Mouse (Mus musculus) heart, adult 2 months (tissue): Measurements from ENCODE around the gene Cdk14. TPM values are rescaled to one million over a fixed set of nuclear protein-coding genes. Genes with fewer than 3 reads are reported as not detected.

ENCODE experiments used
- DNase-seq, 2 experiments: peaks; one replicate each; pipeline ENCODE4 v3.0.0; 2021
- H3K27ac ChIP-seq: fragments of 200-600 bp; 2 replicates; pipeline ENCODE4 v1.8.1; 2022
- H3K27me3 ChIP-seq: fragments of 200-500 bp; 2 replicates; pipeline ENCODE4 v1.6.1; 2012; ENCODE audit warnings: mild to moderate bottlenecking, low read length, inconsistent platforms, mixed read lengths; ENCODE audit not compliant: control insufficient read depth, insufficient read depth
- H3K36me3 ChIP-seq: fragments of 200-500 bp; 2 replicates; pipeline ENCODE4 v1.6.1; 2012; ENCODE audit warnings: low read length, inconsistent platforms; ENCODE audit not compliant: control insufficient read depth, insufficient read depth
- H3K4me1 ChIP-seq: fragments of 200-500 bp; 2 replicates; pipeline ENCODE4 v1.6.1; 2011; ENCODE audit warnings: low read length; ENCODE audit not compliant: control insufficient read depth, insufficient read depth
- H3K4me3 ChIP-seq: fragments of 200-600 bp; 2 replicates; pipeline ENCODE4 v1.8.1; 2022
- H3K79me2 ChIP-seq: fragments of 200-500 bp; replicated peaks from 2 replicates; pipeline ENCODE4 v1.6.1; 2012; ENCODE audit warnings: mild to moderate bottlenecking, inconsistent platforms, low read length, moderate library complexity, mixed read lengths; ENCODE audit not compliant: control insufficient read depth, insufficient read depth
- H3K9ac ChIP-seq: fragments of 200-500 bp; 2 replicates; pipeline ENCODE4 v1.6.1; 2012; ENCODE audit warnings: low read depth, mild to moderate bottlenecking, control low read depth, inconsistent platforms, low read length, mixed read lengths
- CTCF ChIP-seq: fragments of 200-600 bp; IDR thresholded peaks from 2 replicates; pipeline ENCODE4 v1.8.1; 2022; ENCODE audit warnings: antibody characterized with exemption, mild to moderate bottlenecking, moderate library complexity
- EP300 ChIP-seq: fragments of 200-500 bp; IDR thresholded peaks from 2 replicates; pipeline ENCODE4 v1.6.1; 2011; ENCODE audit warnings: low read depth, low read length, control low read depth; ENCODE audit not compliant: insufficient read depth
- POLR2A ChIP-seq: fragments of 200-500 bp; IDR thresholded peaks from 2 replicates; pipeline ENCODE4 v1.6.1; 2011; ENCODE audit warnings: mild to moderate bottlenecking, low read depth, low read length, control low read depth; ENCODE audit not compliant: insufficient read depth
- WGBS: fragments of 180-500 bp; shearing (Covaris S2); methylation state at CpG from one replicate; pipeline ENCODE4 v1.1.7; 2018; 5-methylcytosine and 5-hydroxymethylcytosine counted together
- intact Hi-C: fragments of 180-260 bp; cut with DNase I; formaldehyde crosslinking; loops from one replicate; pipeline ENCODE4 v1.15.1; 2025
- polyA plus RNA-seq: library from polyadenylated mRNA; depleted of rRNA; stranded (reverse); fragments of >200 nt; gene quantifications from 2 replicates; pipeline ENCODE4 v1.2.3, GENCODE M21; 2012
- total RNA-seq, 2 experiments: library from RNA; stranded (reverse); gene quantifications; 2 replicates each; pipeline ENCODE4 v1.2.3; 2021

Cdk14 gene
- total and polyA plus RNA-seq, 3 experiments, result 2.7 to 8.1 (median 7.6) TPM

DNA sequence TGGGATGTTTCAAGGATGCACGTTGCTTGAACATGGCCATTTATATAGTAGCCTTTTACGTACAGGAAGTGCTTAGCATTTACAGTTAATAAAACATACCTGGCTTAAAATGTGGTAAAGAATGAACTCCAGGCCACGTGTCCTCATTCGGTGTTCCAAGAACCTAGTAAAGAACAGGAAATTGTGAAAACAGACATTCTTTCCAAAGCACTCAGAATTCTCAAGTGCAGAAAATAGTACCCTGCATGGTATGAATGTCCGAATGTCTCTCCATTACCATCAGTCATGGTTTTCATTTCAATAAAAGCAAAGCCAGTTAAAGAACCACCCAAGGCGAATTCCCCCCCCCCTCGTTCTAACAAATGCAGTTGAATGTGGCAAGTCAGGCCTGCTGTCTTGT is 470.7 kb downstream of the Cdk14 start:
- Histone ChIP-seq H3K4me3 (no peak overlapping the region), H3K79me2 (no peaks in the 10 kb centered on the region), H3K4me1 (no peaks in the 10 kb centered on the region), H3K27ac (no peak overlapping the region), H3K27me3 (no peaks in the 10 kb centered on the region), H3K36me3 (no peaks in the 10 kb centered on the region), H3K9ac (no peak overlapping the region)
- TF ChIP-seq POLR2A, result no peak
- no peak for DNase-seq
- intact Hi-C loops, result loop anchor here (5.0 kb wide), 1 partner anchor 747 kb away; no protein-coding TSS in a partner anchor
- 70% methylated on average over 7 of the region's 7 CpGs for WGBS

GRCm38 (mm10) chr5:4948090-4948954 is 471.8 kb downstream of the Cdk14 start:
- Histone ChIP-seq H3K27ac (no peak overlapping the region), H3K9ac (no peak overlapping the region), H3K4me1 (no peaks in the 10 kb centered on the region), H3K4me3 (no peak overlapping the region), H3K79me2 (no peaks in the 10 kb centered on the region), H3K36me3 (no peaks in the 10 kb centered on the region), H3K27me3 (no peaks in the 10 kb centered on the region)
- intact Hi-C loops, result loop anchor here (5.0 kb wide), 1 partner anchor 746 kb away; no protein-coding TSS in a partner anchor
- TF ChIP-seq EP300 (no peak), CTCF (peak; percentile 85)
- WGBS, result 61% methylated on average over 3 of the region's 3 CpGs
- no peak for DNase-seq

GRCm38 (mm10) chr5:4935131-4935530 is 485.0 kb downstream of the Cdk14 start:
- Histone ChIP-seq H3K27me3 (no peaks in the 10 kb centered on the region), H3K36me3 (no peaks in the 10 kb centered on the region), H3K4me3 (no peak overlapping the region), H3K27ac (no peak overlapping the region), H3K4me1 (no peaks in the 10 kb centered on the region), H3K79me2 (no peaks in the 10 kb centered on the region), H3K9ac (no peak overlapping the region)
- 52% methylated on average over 1 of the region's 1 CpGs for WGBS
- DNase-seq, result no peak
- intact Hi-C loops, result no loop called here
- TF ChIP-seq CTCF, result no peak
- TF ChIP-seq EP300, result no peak
- no peak for TF ChIP-seq POLR2A

- Histone ChIP-seq H3K4me1 (no peaks in the 10 kb centered on the region), H3K9ac (no peak overlapping the region), H3K27ac (no peak overlapping the region), H3K36me3 (no peaks in the 10 kb centered on the region), H3K79me2 (no peaks in the 10 kb centered on the region), H3K4me3 (no peak overlapping the region), H3K27me3 (no peaks in the 10 kb centered on the region)
- WGBS, result 80% methylated on average over 6 of the region's 6 CpGs
- intact Hi-C loops, result no loop called here
- TF ChIP-seq POLR2A (no peak), CTCF (no peak), EP300 (no peak)
- DNase-seq, result no peak
Measured at GRCm38 (mm10) chr5:4934491-4934890, 485.6 kb downstream of the Cdk14 start.

- H3K36me3 ChIP-seq, result no peaks in the 10 kb centered on the region
- TF ChIP-seq CTCF (no peak), EP300 (no peak), POLR2A (no peak)
- H3K27ac ChIP-seq, result no peak overlapping the region
- no peaks in the 10 kb centered on the region for H3K4me1 ChIP-seq
- no peak for DNase-seq
- intact Hi-C loops, result no loop called here
- H3K9ac ChIP-seq, result no peak overlapping the region
- no peak overlapping the region for H3K4me3 ChIP-seq
- WGBS, result 45% methylated on average over 8 of the region's 8 CpGs
- no peaks in the 10 kb centered on the region for H3K79me2 ChIP-seq
- H3K27me3 ChIP-seq, result no peaks in the 10 kb centered on the region
Measured at GRCm38 (mm10) chr5:4931539-4932143, 488.5 kb downstream of the Cdk14 start.

- Histone ChIP-seq H3K27me3 (no peaks in the 10 kb centered on the region), H3K4me3 (no peak overlapping the region), H3K27ac (no peak overlapping the region), H3K9ac (no peak overlapping the region), H3K79me2 (no peaks in the 10 kb centered on the region), H3K36me3 (no peaks in the 10 kb centered on the region), H3K4me1 (no peaks in the 10 kb centered on the region)
- TF ChIP-seq CTCF, result no peak
- no peak for TF ChIP-seq POLR2A
- TF ChIP-seq EP300, result no peak
- 84% methylated on average over 3 of the region's 3 CpGs for WGBS
- no peak for DNase-seq
- intact Hi-C loops, result no loop called here
Measured at GRCm38 (mm10) chr5:4929628-4930027, 490.5 kb downstream of the Cdk14 start.
